Mouse (Mus musculus): ENCODE data around the gene Fbxl2. TPM values are rescaled to one million over a fixed set of nuclear protein-coding genes. Genes with fewer than 3 reads are reported as not detected.

Fbxl2 gene
- polyA plus RNA-seq, 1 experiment = 64.4 TPM

DNA sequence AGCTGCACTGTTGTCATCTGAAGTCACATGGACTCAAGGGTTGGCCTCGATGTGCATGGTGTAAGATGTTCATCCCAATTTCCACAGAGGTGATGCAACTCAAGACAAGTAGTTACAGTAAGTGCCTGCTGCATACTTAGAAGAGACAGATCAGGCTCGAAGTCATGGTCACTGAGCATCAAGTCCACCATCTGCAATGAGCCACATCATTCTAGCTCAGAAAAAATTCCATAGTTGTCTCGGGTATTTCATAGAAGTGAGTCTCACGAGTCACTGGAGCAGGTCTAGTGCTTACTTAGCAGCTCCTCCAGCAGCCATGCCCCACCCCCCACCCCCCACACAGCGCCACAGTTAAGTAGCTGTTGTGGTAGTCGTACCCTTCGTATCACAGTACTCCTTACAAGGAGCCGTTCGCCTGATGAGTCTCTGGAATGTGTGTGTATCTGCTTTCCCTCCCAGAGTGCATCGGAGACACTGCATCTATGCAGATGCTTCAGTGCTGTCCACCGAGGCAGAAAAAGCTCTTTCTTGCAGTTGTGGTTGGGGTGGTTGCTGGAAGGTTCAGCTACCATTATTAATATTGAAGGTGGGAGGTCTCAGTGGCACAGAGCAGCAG is 68.7 kb downstream of the Fbxl2 start:
- peaks cover 6% of the 10 kb centered on the region for H3K4me1 ChIP-seq (ENCODE audit: control insufficient read depth, insufficient read depth, low read length)
- H3K27ac ChIP-seq (ENCODE audit: insufficient read depth, low read length) = no peak overlapping the region
- H3K4me3 ChIP-seq (ENCODE audit: insufficient read depth, low read length) = no peak overlapping the region
- TF ChIP-seq POLR2A (IDR thresholded peaks at IDR 0.05; ENCODE audit: extremely low read depth, insufficient read depth, low read length) (no peak), CTCF (IDR thresholded peaks at IDR 0.05; ENCODE audit: extremely low read depth, insufficient read depth, low read length) (no peak)

DNA sequence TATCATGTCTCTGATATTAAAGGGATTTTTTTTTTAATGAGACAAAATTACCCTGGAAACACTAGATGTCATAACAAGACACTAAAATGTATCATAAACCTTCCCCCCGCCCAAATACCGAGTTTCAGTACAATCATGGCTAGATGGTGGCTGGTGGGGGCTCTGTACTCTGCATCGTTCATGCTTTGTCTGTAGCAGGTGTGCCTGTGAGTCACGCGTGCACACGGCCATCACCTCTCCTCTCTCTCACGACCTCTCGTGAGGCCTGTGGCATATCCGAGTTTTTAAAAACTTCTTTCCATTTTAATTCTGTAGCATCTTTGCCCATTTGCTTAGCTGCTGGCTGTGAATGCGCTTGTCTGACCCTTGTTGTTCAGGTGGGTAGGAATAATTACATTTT is 69.7 kb downstream of the Fbxl2 start:
- no peak for TF ChIP-seq CTCF (IDR thresholded peaks at IDR 0.05; ENCODE audit: extremely low read depth, insufficient read depth, low read length)
- no peak for TF ChIP-seq POLR2A (IDR thresholded peaks at IDR 0.05; ENCODE audit: extremely low read depth, insufficient read depth, low read length)
- H3K4me3 ChIP-seq (ENCODE audit: insufficient read depth, low read length) = no peak overlapping the region
- peaks cover 5% of the 10 kb centered on the region for H3K4me1 ChIP-seq (ENCODE audit: control insufficient read depth, insufficient read depth, low read length)
- H3K27ac ChIP-seq (ENCODE audit: insufficient read depth, low read length) = no peak overlapping the region

DNA sequence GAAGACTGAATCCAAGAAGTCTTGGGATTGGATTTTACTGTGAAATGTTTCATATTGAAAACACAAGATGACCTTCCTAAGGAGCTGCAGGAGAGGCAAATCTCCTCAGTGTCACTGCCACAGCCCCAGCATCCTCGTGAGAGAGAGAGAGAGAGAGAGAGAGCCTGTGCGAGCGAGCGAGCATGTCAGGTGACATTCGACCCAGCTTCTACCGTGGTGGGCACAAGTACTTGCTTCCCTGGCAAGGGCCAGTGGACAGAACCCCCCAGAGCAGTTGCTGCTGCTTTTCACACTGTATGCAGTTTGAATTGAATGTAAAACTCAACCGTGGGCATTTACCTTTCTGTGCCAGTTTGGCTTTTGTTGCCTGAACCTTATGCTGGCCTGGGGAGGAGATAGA is 70.5 kb downstream of the Fbxl2 start:
- Histone ChIP-seq H3K4me1 (ENCODE audit: control insufficient read depth, insufficient read depth, low read length) (0 out of 2 replicates have a peak, but pooled peaks cover 1% of the 10 kb centered on the region), H3K4me3 (ENCODE audit: insufficient read depth, low read length) (no peak overlapping the region), H3K27ac (ENCODE audit: insufficient read depth, low read length) (no peak overlapping the region)
- no peak for TF ChIP-seq POLR2A (IDR thresholded peaks at IDR 0.05; ENCODE audit: extremely low read depth, insufficient read depth, low read length)
- no peak for TF ChIP-seq CTCF (IDR thresholded peaks at IDR 0.05; ENCODE audit: extremely low read depth, insufficient read depth, low read length)

DNA sequence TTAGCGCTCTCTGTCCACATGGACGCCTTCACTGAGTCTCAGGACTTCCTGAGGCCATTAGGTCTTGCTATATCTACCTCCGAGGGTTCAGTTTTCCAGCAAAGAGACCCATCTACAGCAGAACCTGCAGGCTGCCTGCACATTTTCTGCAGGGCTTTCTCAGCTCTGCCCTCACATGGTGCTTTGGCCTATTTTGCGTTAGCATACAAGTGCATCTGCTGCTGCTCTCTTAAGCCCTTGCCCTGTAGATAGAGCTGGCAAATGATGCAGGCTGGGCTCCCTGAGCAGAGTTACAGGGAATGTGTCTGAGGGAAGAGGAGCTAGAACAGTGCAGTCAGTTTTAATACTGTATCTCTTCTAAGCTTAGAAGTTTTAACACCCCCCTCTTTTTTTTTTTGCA is 71.0 kb downstream of the Fbxl2 start:
- H3K4me3 ChIP-seq (ENCODE audit: insufficient read depth, low read length) = no peak overlapping the region
- H3K4me1 ChIP-seq (ENCODE audit: control insufficient read depth, insufficient read depth, low read length) = 0 out of 2 replicates have a peak, but pooled peaks cover 1% of the 10 kb centered on the region
- TF ChIP-seq POLR2A (IDR thresholded peaks at IDR 0.05; ENCODE audit: extremely low read depth, insufficient read depth, low read length) = no peak
- TF ChIP-seq CTCF (IDR thresholded peaks at IDR 0.05; ENCODE audit: extremely low read depth, insufficient read depth, low read length) = no peak
- H3K27ac ChIP-seq (ENCODE audit: insufficient read depth, low read length) = no peak overlapping the region

DNA sequence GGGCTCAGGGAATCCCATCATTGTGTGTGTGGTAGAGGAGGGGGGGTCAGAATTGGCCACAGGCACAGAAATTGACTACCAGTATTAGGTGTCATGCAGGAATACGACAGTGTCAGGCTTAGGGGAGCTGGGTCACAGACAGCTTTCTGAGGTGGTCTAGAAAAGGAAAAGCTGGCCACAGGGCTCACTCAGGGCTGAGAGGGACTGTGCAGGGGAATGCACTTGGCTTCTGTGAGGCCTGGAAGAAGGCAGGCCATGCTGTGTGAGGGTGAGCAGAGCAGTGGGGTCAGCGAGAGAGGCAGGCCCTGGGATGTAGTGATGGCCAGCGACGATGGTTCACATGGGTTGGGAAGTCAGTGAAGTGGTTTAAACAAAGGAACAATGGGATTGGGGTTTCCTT is 72.1 kb downstream of the Fbxl2 start:
- H3K27ac ChIP-seq (ENCODE audit: insufficient read depth, low read length) = 0 out of 2 replicates have a peak overlapping the region, but pooled peaks have one; percentile 28

DNA sequence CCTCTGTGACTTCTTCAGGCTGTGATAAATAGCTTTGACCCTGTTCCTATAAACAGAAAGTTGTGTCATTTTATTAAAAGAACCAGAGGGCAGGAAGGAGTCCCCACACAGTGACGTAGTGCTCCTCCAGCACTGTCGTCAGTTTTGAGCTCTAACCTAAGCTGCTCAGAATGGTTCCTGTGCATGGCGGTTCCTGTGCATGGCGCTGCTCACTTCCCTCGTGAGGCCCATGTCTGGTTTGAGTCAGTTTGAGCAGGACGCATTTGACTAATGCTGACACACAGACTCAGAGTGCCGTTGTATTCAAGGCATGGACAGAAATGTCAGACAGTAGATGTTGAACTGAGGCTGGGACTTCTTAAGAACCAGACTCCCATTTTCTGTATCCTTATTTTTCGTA is 74.4 kb downstream of the Fbxl2 start:
- Histone ChIP-seq H3K4me3 (ENCODE audit: insufficient read depth, low read length) (no peak overlapping the region), H3K27ac (ENCODE audit: insufficient read depth, low read length) (no peak overlapping the region), H3K4me1 (ENCODE audit: control insufficient read depth, insufficient read depth, low read length) (no peaks in the 10 kb centered on the region)
- TF ChIP-seq POLR2A (IDR thresholded peaks at IDR 0.05; ENCODE audit: extremely low read depth, insufficient read depth, low read length) (no peak), CTCF (IDR thresholded peaks at IDR 0.05; ENCODE audit: extremely low read depth, insufficient read depth, low read length) (no peak)

More for the DNA sequence above, 72.1 kb downstream of the Fbxl2 start:
- Histone ChIP-seq H3K4me3 (ENCODE audit: insufficient read depth, low read length) (no peak overlapping the region), H3K4me1 (ENCODE audit: control insufficient read depth, insufficient read depth, low read length) (0 out of 2 replicates have a peak, but pooled peaks cover 1% of the 10 kb centered on the region)
- TF ChIP-seq POLR2A (IDR thresholded peaks at IDR 0.05; ENCODE audit: extremely low read depth, insufficient read depth, low read length) = no peak

DNA sequence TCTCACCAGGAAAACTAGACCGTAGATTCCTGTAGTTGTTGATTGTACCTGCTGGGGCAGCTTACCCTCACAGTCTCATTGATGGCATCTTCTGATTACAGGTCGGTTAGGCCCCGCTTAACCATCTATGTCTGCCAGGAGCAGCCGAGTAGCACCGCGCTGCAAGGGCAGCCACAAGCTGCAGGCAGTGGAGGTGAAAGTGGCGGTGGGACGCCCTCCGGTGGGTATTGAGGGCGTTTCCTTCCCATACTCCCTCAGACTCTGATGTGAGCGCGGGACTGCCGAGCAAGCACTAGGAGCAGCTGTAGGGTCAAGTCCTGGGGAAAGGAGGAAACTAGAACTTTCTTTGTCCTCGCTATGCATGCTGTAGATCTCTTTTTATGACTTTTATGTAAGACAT is 76.0 kb downstream of the Fbxl2 start:
- TF ChIP-seq CTCF (IDR thresholded peaks at IDR 0.05; ENCODE audit: extremely low read depth, insufficient read depth, low read length) (no peak), POLR2A (IDR thresholded peaks at IDR 0.05; ENCODE audit: extremely low read depth, insufficient read depth, low read length) (no peak)
- no peaks in the 10 kb centered on the region for H3K4me1 ChIP-seq (ENCODE audit: control insufficient read depth, insufficient read depth, low read length)
- H3K4me3 ChIP-seq (ENCODE audit: insufficient read depth, low read length) = no peak overlapping the region
- H3K27ac ChIP-seq (ENCODE audit: insufficient read depth, low read length) = no peak overlapping the region

DNA sequence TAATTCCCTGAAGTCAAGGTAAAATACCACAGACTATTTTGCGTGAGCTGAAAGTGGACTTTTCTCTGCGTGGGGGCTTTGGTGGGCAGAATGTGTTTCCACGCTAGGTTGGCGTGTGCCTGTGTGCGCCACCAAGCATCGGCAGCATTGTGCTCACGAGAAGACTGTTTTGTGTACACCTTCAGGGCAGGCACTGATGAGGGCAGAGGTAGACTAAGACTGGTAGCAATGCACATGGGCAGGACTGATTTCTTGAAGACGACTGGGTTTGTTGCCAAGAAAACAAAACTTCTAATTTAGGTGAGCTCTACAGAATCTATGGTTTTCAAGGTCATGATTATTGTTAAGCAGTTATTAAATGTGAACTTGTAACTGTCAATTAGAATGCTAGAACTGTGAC is 76.6 kb downstream of the Fbxl2 start:
- TF ChIP-seq CTCF (IDR thresholded peaks at IDR 0.05; ENCODE audit: extremely low read depth, insufficient read depth, low read length) = no peak
- TF ChIP-seq POLR2A (IDR thresholded peaks at IDR 0.05; ENCODE audit: extremely low read depth, insufficient read depth, low read length) = no peak
- Histone ChIP-seq H3K4me1 (ENCODE audit: control insufficient read depth, insufficient read depth, low read length) (no peaks in the 10 kb centered on the region), H3K4me3 (ENCODE audit: insufficient read depth, low read length) (no peak overlapping the region), H3K27ac (ENCODE audit: insufficient read depth, low read length) (no peak overlapping the region)

DNA sequence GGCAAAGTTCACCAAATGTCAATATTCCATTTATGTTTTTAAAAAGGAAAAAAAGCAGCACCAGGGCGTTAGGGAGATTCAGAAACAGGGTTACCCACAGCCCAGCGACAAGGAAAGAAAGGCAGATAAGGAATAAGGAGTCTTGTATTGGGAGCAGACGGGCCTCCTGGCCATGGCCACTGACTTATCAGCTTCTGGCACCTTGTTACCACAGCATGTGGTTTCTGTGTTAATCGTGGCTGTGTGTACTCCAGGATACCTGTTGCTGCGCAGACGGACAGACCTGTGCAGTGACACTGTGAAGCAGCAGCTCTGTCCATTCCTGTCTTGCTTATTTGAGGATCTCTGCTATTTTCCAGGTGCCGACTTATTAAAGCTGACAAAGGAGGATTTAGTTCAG is 77.0 kb downstream of the Fbxl2 start:
- TF ChIP-seq POLR2A (IDR thresholded peaks at IDR 0.05; ENCODE audit: extremely low read depth, insufficient read depth, low read length) (no peak), CTCF (IDR thresholded peaks at IDR 0.05; ENCODE audit: extremely low read depth, insufficient read depth, low read length) (no peak)
- Histone ChIP-seq H3K4me3 (ENCODE audit: insufficient read depth, low read length) (no peak overlapping the region), H3K27ac (ENCODE audit: insufficient read depth, low read length) (no peak overlapping the region), H3K4me1 (ENCODE audit: control insufficient read depth, insufficient read depth, low read length) (peaks cover 1% of the 10 kb centered on the region; the same call in 1 of the 2 replicates)

DNA sequence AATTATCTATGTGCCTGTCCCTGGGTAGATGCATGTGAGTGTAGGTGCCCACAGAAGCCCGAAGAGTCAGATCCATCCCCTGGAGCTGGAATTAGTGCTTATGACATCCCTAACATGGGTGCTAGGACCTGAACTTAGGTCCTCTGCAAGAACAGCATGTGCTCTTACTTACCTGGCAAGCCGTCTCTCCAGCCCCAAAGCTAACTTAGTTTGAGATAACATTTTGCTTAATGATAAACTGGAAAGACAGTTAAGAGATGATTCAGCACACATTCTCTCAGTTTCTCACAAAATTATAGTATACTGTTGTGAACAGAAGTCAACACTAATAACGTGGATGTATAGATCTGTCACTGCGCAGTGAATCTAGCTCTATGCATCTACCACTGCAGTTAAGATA is 79.2 kb downstream of the Fbxl2 start:
- Histone ChIP-seq H3K27ac (ENCODE audit: insufficient read depth, low read length) (no peak overlapping the region), H3K4me1 (ENCODE audit: control insufficient read depth, insufficient read depth, low read length) (peaks cover 5% of the 10 kb centered on the region; the same call in 1 of the 2 replicates), H3K4me3 (ENCODE audit: insufficient read depth, low read length) (no peak overlapping the region)
- TF ChIP-seq POLR2A (IDR thresholded peaks at IDR 0.05; ENCODE audit: extremely low read depth, insufficient read depth, low read length) (no peak), CTCF (IDR thresholded peaks at IDR 0.05; ENCODE audit: extremely low read depth, insufficient read depth, low read length) (no peak)

Data from cortical plate, adult 2 months (tissue).